Mouse (Mus musculus): ENCODE data around the gene Syna.

The Syna gene

DNA sequence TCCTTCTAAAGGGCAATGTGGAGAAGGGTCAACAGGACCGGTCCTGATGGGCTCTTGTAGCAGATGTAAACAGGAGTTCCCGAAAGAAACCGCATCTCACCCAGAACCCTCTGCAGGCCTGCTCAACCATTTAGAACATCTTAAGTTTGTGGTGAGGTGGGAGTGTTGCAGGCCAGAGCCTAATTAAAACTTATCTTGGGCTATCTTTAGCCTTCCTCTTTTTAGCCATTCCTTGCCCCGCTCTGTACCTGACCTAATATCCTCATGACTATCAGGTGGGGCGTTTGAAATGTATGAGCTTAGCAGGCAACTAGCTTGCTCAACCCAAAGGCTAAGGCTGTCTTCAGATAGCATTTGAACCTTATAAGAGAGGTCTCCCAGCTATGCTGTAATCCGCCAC is 5.7 kb upstream of the Syna start:
- DNase-seq, result no peak

DNA sequence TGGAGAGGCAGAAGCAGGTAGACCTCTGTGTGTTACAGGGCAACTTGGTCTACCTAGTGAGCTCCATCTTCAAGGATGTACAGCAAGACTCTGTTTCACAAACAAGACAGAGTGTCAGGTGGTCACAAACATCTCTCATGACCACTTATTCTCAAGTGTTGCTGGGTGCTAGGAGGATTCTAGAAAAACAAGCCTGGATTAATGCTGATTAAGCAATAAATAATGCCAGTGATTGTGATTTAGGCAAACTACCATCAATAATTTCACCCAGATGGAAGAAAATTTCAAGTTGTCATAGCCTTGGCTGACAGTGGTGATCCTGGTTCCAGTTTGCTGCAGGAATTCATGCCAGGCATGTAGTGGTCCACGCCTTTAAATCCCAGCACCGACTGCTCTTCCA is 4.3 kb upstream of the Syna start:
- DNase-seq, result no peak

DNA sequence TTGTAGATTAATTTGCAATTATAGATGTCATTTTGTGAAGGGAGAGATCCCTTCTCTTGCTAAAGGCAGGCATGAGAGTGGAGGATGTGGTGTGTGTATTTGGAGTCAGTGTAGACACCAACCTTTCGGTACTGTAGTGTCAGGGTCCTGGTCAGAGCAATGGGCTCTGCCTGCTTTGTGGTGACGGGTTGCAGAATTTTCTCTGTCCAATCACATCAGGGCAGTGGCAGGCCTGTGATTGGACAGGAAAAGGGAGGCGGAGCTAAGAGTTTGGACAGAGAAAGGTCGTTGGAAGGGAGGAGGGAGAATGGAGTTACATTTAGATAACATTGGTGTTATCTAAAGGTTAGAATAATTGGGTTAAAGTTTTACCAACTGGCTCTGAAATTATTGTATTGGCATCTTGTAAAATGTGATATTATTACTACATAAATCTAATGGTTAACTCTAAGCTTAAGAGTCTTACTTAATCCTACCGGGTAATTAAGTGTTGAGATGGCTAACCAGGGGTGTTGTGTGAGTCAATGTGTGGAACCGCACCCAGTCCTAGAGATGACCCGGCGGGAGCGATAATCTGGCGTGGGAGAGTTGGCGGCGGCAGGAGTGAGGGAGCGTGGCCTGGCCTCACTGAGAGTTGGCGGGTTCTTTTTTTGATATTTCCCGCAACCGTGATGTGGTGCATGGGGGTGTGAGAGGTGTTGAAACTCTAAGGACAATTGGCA is 640 bp upstream of the Syna start:
- no peak for DNase-seq

DNA sequence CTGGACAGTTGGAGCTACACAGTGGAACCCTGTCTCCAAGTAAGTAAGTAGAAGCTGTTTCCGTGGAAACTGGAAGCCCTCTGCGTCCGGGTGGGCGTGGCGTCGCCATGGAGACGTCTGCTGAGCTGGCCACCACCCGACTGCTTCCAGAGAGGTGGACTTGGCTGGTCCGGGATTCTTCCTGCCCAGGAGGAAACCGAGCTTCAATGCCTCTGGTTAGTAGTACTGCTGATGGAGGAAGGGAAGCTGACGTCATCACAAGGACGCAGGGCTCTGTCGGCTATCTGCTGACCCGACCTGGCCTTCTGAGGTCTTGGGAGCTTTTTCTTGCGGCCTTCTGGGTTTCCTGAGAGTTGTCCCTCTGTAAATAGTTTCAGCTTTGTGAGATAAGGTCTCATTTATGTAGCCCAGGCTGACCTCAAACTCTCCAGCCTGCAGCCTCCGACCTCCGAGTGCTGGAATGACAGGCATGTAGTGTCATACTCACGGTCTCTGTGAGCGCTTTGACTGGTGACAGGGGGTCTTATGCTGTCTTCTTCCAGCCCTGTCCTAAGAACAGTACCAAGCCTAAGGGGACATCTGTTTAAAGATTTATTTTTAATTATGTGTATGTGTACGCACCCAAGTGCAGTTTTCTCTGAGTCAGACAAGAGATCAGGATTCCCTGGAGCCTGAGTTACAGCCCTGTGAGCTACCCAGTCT is 4.4 kb downstream of the Syna start:
- DNase-seq, result peak; percentile 52 to 55

DNA sequence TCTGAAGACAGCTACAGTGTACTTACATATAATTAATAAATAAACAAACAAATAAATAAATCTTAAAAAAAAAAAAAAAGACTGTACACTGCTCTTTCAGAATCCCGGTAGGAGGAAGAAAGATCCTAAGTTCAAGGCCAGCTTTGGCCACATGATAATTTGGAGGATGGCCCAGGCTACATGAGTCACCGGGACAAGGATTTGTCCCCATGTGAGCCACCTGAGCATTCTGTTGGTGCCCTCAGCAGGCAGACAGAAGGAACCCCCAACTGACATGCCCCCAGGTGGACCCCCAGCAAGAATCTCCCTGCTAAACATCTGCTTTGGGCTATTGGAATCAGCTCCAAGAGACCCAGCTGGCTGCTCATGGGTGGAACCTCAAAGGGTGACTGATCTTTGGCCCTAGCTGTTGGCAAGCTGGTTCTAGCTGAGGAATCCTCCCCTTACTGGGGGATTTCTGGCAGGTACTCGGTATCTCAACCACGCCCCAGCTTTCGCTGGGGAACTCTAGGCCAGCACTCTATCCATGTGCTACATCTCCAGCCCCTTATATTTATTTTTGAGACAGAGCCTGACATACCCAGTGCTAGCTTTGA is 5.9 kb downstream of the Syna start:
- DNase-seq, result no peak

DNA sequence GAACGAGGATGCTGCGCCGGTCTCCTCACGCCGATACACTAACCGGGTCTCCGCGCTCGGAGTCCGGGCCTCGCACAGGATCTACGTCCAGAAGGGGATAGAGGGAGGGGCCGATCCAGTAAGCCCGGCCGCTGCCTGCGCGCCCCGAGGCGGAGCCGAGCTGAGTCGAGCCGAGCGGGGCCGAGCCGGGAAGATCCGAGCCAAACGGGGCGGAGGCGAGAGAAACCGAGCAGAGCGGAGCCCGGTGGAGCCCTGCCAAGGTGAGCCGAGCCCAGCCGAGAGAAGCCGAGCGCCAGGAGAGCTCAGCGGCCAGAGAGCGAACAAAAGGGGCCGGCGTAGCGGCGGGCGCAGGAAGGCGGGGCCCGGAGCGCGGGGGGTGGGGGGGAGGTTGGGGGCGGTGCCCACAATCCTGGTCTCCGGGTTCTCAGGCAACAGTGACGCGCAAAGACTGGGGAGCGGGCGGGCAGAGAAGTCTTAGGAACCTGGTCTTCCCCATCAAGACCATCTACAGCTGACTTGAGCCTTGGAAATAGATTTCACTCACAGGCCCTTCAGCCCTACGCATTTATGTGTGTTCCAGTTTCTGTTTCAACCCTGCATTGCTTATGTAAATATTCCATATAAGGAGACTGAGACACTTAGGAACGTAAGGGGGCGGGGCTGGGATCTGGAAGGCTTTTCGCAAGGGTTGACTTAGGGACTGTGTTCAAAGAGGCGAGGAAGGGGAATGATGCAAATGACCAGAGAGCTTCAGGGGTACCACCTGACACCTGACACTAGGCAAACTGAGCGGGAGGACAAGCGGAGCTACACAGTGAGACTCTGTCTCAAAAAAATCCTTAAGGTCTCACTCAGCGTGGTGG is 7.6 kb downstream of the Syna start, which contains the start of gene Clip2:
Gene Clip2 (minus strand): TSS at position 325 of the 863 bp plus-strand sequence.
- peak; percentile 88 to 90 for DNase-seq

DNA sequence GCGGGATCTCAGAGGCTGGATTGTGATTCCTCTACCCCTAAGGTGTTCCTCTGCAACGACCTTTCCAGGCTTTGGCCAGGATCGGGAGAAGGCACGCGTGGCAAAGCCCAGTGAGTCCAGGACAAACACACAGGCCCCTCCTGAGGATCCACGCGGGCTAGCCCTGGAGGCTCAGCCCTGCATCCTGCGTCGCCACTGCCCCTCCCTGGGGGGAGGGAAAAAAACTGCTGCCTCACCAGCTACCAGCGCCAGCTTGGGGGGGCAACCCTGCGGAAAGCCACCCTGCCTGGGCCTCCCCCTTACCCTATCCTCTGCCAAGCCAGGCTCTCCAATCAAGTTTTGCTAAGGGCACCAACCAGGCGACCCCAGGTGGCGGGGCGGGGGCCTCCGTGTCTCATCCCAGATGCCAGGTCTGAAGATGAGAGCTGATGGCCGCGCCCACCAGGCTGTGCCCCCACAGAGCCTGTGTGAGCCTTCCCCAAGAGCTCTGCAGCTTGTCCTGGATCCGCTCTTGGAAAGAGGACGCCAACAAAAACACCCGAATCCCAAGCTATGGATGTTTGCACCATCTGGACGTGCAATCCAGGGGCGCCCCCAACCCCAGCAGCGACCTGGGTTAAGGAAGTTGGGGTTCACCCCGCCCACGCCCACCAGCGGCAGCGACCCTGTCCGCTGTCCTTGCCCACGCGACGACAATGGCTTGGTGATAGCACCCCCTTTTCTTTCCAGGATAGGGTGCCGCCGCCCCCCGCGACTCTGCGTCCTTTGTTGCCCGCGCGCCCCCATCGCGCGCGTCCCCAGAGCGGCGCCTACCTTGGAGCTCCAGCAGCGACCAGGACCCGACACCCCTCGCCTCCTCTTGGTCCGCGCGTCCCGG is 8.5 kb downstream of the Syna start:
- DNase-seq, result peak; percentile 17 to 23

DNA sequence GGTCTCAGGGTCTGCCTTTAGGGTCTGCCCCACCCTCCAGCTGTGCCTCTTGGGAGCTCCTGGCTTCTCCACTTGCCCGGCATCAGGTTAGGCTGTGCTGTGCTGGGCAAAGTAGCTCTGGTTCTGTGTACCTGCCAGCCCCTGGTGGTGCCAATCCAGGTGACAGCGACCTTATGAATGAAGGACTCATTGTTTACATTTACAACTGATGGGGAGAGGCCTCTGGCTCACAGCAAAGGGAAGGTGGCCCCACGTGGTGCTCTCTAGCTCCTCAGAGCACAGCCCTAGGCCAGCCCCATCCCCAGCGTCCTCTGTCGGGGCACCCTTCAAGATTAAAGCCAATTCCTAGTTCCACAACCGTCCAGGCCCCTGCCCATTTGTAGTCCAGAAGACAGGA is 9.1 kb downstream of the Syna start:
- peak; percentile 14 to 22 for DNase-seq

DNA sequence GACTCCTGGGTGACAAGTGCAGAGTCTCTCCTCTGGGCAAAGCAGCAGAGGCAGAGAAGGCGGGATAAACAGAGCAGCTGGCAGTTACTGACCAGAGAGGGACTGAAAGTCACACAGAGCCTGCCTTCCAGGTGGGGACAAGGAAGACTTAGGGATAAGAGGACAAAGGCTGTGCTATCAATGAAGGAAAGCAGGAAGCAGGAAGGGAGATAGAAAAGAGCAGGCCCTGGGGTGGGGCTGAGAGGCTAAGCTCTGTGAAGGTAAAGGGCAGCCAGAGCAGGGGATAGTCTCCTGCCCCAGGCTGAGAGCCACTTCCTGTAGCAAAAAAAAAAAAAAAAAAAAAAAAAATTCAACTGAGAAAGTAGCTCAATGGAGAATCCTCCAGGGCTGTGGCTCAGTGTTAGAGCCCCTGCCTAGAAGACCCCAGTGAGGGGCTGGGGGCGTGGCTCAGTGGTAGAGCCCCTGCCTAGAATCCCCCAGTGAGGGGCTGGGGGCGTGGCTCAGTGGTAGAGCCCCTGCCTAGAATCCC is 10.3 kb downstream of the Syna start:
- DNase-seq, result no peak

DNA sequence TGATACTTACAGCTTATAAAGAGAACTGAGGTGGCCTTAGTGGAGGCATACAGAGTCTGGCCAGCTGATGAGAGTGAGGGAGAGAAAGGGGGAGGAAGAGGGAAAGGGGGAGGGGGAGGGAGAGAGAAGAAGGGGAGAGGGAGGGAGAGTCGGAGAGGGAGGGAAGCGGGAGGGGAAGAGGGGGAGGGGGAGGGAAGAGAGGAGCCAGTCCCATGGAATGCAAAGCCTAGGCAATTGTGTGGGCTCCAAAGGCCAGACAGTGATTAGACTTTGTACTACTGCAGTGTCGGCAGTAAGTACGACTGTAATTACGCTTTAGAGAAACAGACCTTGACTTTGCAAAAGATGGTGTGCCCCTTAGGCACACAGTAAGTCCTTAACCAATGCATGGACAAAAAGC is 11.7 kb downstream of the Syna start:
- DNase-seq, result no peak

DNA sequence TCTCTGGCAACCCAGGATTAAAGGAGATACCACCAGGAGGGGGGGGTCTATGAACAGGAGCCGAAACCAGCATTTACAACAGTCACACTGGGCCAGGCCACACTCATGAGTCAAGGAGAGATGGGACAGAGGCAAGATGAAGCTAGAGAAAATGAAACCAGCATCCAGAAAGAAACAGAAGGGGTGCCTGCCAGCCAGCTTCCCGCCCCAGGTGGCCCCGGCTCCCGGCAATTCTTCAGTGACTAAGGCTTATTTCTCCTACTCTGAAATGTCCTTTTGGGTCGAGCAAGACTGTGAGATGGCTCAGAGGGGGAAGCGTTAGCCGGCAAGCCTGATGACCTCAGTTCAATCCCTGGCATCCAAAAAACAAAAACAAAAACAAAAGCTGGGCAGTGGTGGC is 13.2 kb downstream of the Syna start:
- no peak for DNase-seq

DNA sequence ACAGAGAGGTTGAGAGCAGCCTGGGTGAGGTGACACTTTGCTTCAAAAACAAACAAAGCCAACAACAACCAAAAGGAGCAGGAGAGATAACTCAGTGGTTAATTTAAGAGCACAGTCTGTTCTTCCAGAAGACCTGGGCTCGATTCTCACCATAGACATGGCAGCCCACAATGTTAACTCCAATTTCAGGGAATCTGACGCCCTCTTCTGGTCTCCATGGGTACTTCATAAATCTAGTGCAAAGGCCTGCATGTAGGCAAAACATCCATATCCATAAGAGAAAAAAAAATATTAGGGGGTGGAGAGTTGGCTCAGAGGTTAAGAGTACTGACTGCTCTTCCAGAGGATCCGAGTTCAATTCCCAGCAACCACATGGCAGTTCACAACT is 14.7 kb downstream of the Syna start:
- peak; percentile 32 to 45 for DNase-seq

DNA sequence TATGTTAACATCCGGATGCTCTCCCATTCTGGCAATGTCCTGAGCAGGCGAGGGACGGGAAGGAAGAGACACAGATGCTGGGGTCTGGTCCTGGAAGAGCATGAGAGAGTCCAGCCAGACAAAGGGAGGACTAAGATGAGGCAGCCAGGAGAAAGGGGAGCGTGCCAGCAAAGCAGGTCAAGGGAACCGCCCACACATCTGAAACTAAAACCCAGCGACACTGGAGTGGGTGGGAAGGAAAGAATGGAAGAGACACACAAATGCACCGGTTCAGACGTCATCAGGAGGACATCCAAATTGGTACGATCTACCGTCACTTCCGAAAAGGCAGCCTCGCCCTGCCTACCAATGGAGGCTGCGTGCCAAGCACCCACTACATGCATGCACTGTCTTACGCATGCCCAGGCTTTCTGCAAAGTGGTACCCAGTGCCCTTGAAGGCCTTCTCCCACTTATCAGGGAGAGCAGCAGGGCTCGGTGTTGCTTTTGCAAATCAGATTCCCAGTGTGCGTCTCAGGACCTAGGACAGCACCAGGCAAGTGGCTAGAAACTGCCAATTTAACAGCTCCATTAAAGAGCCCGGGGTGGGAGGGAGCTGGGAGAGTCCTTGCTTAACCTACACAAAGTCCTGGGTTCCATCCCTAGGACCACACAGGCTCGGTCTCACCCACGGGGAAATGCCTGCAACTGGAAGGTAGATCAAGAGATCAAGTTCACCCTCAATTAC is 15.3 kb downstream of the Syna start:
- DNase-seq, result no peak

DNA sequence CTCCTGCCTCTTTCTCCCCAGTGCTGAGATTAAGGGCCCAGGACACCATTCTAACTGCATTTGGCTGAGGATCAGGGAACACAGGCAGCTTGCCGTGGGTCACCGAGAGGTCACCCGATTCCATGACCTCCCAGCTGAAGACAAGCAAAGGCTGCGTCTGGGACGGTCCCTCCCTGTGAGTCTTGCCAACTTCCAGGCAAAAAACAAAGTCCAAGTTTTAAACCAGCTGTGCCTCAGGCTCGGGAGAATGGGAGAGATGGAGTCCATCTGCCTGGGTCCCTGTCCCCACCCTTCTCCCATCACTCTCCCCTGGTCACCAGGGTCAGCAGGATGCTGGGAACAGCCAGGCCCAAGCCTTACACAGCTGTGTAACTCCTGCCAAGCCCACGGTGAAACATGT is 18.3 kb downstream of the Syna start:
- DNase-seq, result no peak

DNA sequence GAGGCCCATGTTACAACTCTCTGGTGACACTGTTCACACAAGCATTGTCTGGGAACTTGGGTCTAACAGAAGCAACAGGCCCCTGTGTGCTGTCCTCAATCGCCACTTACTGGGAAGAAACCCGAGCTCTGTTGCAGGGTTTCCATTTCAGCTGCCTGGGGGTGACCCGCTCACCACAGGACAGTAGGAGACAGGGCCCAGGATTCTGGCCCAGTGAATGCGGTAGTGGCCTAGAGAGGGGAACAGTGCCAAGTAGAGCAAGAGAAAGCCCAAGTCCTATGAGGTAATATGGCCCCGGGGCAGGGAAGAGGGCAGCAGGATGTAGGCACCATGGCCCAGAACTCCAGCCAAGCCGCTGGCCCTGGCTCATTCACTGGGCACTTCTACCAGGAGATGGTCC is 19.1 kb downstream of the Syna start:
- no peak for DNase-seq

DNA sequence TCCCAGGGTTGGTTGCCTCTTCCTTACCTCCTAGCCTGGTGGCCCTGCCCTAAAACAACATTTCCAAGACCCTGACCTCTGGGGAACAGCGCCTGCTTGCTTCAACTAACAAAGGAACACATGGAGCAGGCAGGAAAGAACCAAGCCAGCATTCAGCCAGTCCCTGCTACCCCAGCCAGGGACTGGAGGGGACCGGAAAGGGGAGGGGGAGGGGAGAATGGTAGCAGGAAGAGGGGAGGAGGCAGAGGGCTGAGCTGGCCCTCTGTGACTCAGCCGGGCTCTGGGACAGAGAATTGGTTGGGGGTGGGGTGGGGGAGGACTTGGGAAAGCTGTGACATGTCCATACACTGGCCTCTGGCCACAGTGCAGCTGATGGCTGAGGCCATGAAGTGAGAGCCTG is 20.1 kb downstream of the Syna start:
- no peak for DNase-seq

DNA sequence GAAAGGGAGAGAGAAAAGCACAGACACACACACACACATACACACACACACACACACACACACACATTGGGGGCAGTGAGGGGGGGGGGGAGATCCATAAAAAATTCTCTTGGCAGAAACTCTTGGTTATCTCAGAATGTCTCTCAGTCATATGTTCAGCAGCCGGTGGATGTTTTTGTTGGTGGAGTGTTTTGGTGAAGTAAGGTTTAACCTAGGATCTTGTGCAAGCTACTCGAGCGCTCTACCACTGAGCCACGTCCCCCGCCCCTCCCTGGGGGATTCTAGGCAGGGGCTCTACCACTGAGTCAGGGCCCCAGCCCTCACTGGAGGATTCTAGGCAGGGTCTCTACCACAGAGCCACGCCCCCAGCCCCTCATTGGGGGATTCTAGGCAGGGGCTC is 23.9 kb downstream of the Syna start:
- no peak for DNase-seq

DNA sequence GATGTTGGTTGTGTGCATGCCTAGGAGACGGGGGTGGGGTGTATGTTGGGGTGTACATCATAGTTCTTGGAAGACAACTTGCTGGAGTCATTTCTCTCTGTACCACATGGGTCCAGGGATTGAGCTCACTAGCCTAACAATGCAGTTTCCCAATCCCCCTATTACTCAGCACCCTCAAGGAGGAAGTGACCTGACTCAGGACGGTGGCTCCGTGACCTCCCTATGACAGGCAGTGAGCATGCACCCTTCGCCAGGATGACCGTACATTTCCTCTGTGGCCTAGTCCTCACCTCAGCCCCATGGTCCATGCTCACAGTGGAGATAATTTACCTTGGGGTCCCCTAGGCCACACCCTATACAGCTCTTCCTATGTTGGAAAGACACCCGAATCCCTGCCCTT is 27.6 kb downstream of the Syna start:
- DNase-seq, result no peak

DNA sequence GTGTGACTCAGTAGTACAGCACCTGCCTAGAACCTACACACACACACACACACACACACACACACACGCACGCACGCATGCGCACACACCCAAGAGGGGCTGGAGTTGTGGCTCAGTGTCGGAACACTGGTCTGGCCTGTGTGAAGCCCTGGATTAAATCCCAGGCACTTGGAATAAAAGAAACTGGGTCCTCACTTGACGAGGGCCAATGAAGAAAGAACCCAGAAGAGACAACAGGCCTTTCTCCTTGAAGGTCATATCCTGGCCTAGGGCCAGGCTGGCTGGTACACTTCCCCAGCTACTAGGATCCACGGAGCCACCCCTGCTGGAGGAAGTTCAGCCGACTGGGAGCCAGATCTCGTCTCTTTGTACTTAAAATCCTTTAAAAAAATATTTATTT is 28.4 kb downstream of the Syna start:
- DNase-seq, result no peak

DNA sequence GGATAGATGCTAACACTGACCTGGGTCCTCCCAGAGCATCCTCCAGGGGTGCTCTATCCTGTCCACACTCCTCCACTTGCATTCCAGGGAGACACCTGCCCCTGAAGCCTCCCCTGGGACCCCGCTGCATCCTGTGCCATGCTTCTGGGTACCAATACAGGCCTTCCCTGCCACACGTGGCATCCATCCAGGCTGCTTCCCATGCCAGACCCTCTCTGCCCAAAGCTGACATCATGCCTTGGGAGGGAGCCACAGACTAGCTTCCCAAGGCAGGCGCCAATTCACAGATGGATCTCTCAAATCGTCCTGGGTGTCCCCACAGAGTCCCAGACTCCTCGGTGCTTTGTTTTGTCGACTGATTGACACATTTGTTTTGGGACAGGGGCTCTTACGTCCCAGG is 29.1 kb downstream of the Syna start:
- DNase-seq, result no peak

DNA sequence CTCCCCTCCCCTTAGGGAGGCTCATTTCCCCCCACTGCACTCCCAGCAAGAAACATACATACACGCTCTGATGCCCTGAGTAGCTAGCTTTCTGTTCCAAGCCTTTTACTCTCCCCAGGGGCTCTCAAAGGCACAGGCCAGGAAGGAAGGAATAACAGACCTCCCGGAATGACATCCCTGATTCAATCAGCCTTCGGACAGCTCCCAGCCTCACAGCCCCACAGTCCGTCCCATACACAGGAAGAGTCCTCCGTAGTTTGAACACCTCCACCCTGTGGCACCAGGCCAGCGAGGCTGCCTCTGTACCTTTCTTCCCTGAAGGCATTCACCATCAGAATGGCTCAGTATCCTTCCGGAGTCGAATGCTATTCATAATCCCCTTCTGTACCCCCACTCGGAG is 31.5 kb downstream of the Syna start:
- no peak for DNase-seq

Data from B cell, adult 2 months (primary cell).